Mouse (Mus musculus) myocyte (in vitro differentiated cells): ENCODE results near the gene Cbx8.

Experiments used
- E2F4 ChIP-seq: IDR thresholded peaks from one replicate; pipeline ENCODE4 v1.6.1; 2011; ENCODE audit warnings: mild to moderate bottlenecking, control low read depth, moderate library complexity; ENCODE audit not compliant: insufficient read depth
- MAX ChIP-seq: IDR thresholded peaks from one replicate; pipeline ENCODE4 v1.6.1; 2011; ENCODE audit warnings: low read depth, mild to moderate bottlenecking, control low read depth
- MYOD1 ChIP-seq, 3 experiments: IDR thresholded peaks; one replicate each; pipeline ENCODE4 v1.6.1; 2011; ENCODE audit warnings: control low read depth in 2 of 3, low read depth in 2 of 3, mild to moderate bottlenecking in 2 of 3, moderate library complexity in 1 of 3; ENCODE audit not compliant: insufficient read length in 2 of 3, control insufficient read depth in 1 of 3
- MYOG ChIP-seq, 3 experiments: IDR thresholded peaks; one replicate each; pipeline ENCODE4 v1.6.1; 2011; ENCODE audit warnings: control low read depth in 2 of 3, low read depth in 2 of 3, mild to moderate bottlenecking in 2 of 3; ENCODE audit not compliant: insufficient read length in 2 of 3, control insufficient read depth in 1 of 3, insufficient read depth in 1 of 3
- POLR2A ChIP-seq: IDR thresholded peaks from one replicate; pipeline ENCODE4 v1.6.1; 2011; ENCODE audit warnings: low read depth, mild to moderate bottlenecking, control low read depth, moderate library complexity; ENCODE audit not compliant: insufficient read length
- POLR2AphosphoS2 ChIP-seq: IDR thresholded peaks from one replicate; pipeline ENCODE4 v1.6.1; 2011; ENCODE audit warnings: low read depth, control low read depth; ENCODE audit not compliant: insufficient read length
- REST ChIP-seq: IDR thresholded peaks from one replicate; pipeline ENCODE4 v1.6.1; 2011; ENCODE audit warnings: mild to moderate bottlenecking, control low read depth, moderate library complexity; ENCODE audit not compliant: insufficient read depth, insufficient read length
- TCF12 ChIP-seq: IDR thresholded peaks from one replicate; pipeline ENCODE4 v1.6.1; 2011; ENCODE audit warnings: mild to moderate bottlenecking, control low read depth; ENCODE audit not compliant: poor library complexity, insufficient read depth, severe bottlenecking
- USF1 ChIP-seq: IDR thresholded peaks from one replicate; pipeline ENCODE4 v1.6.1; 2011; ENCODE audit warnings: low read depth, mild to moderate bottlenecking, control low read depth, moderate library complexity

- TF ChIP-seq E2F4 (no peak), POLR2A (no peak), USF1 (no peak), POLR2AphosphoS2 (no peak), MYOG (IDR thresholded peaks at IDR 0.05; ENCODE audit: control insufficient read depth in 1 of 3, insufficient read depth in 1 of 3, insufficient read length in 2 of 3, low read depth in 2 of 3) (no peak), MAX (no peak), MYOD1 (IDR thresholded peaks at IDR 0.05; ENCODE audit: control insufficient read depth in 1 of 3, insufficient read length in 2 of 3, low read depth in 2 of 3) (no peak), REST (no peak), TCF12 (no peak)
These were observed 7.4 kb upstream of the Cbx8 start for GRCm38 (mm10) chr11:119048133-119048510.
